Mouse (Mus musculus) spleen, adult 12 weeks (tissue): ENCODE results near the gene Tec.
A peak's percentile ranks its signal among the peaks of the same experiment; 100 is the strongest.

Source experiments
- DNase-seq: peaks from one replicate; pipeline ENCODE4 v3.0.0; 2022; ENCODE audit warnings: low spot score

Gene Tec

GRCm38 (mm10) chr5:72783123-72783522 is 85.2 kb downstream of the Tec start:
- no peak for DNase-seq

GRCm38 (mm10) chr5:72781776-72782175 is 86.5 kb downstream of the Tec start:
- DNase-seq: no peak

GRCm38 (mm10) chr5:72776595-72776994 is 91.7 kb downstream of the Tec start:
- DNase-seq: no peak

GRCm38 (mm10) chr5:72776127-72776526 is 92.2 kb downstream of the Tec start:
- no peak for DNase-seq

GRCm38 (mm10) chr5:72769841-72770240 is 98.4 kb downstream of the Tec start:
- no peak for DNase-seq

GRCm38 (mm10) chr5:72763546-72763945 is 104.7 kb downstream of the Tec start:
- DNase-seq: no peak

GRCm38 (mm10) chr5:72763025-72763424 is 105.3 kb downstream of the Tec start:
- no peak for DNase-seq

- no peak for DNase-seq
Measured at GRCm38 (mm10) chr5:72761758-72762157, 106.5 kb downstream of the Tec start.

GRCm38 (mm10) chr5:72761237-72761636 is 107.0 kb downstream of the Tec start:
- DNase-seq: peak; percentile 12

GRCm38 (mm10) chr5:72758925-72759924 is 109.1 kb downstream of the Tec start:
- no peak for DNase-seq

- no peak for DNase-seq
Measured at GRCm38 (mm10) chr5:72757155-72757773, 111.0 kb downstream of the Tec start.

- no peak for DNase-seq
Measured at GRCm38 (mm10) chr5:72755941-72756340, 112.3 kb downstream of the Tec start.

- DNase-seq: no peak
Measured at GRCm38 (mm10) chr5:72755035-72755434, 113.2 kb downstream of the Tec start.

- no peak for DNase-seq
Measured at GRCm38 (mm10) chr5:72752585-72752984, 115.7 kb downstream of the Tec start, which contains the start of gene Txk. Gene Txk (minus strand): TSS chr5:72752777.

GRCm38 (mm10) chr5:72751056-72751758 is 117.1 kb downstream of the Tec start:
- no peak for DNase-seq

GRCm38 (mm10) chr5:72750226-72750625 is 118.1 kb downstream of the Tec start:
- no peak for DNase-seq

- DNase-seq: no peak
Measured at GRCm38 (mm10) chr5:72748659-72749265, 119.5 kb downstream of the Tec start.

GRCm38 (mm10) chr5:72747384-72747783 is 120.9 kb downstream of the Tec start:
- no peak for DNase-seq

- DNase-seq: no peak
Measured at GRCm38 (mm10) chr5:72746461-72746860, 121.8 kb downstream of the Tec start.

- no peak for DNase-seq
Measured at GRCm38 (mm10) chr5:72743103-72743502, 125.2 kb downstream of the Tec start.

GRCm38 (mm10) chr5:72736868-72737267 is 131.4 kb downstream of the Tec start:
- no peak for DNase-seq

GRCm38 (mm10) chr5:72736437-72736836 is 131.8 kb downstream of the Tec start:
- DNase-seq: no peak
